19 mouse cellular contexts compared by ENCODE assay signal in the genomic region with DNA sequence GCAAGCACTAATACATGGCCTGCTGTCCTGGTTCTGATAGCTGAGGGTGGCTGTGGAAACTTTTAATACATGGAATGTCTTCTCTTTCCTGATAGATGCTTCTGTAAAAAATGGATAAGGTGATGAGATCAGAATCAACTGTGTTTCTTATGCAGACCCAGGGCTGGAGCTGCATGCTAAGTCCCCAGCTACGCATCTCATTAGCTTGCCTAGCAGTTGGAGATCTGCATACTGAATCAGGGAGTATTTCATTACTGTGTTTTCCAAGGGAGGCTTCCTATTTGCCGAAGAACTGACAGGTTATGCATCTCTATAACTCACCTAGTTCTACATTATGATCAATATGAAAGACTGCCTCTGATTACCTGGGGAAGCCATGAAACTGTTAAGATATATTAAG.
DNase-seq lines count a peak whose midpoint lies in the region; ATAC-seq and TF ChIP-seq lines count a peak whose summit lies in the region.
"Had no signal": no experiment of that assay in that cellular context is flagged by ENCODE, and none has a peak within 500 bp of the region (broad histone marks: within the 10 kb centered on the region; RNA-seq: fewer than 3 reads in every experiment).

No protein-coding gene starts in this region.

- H3K27me3 ChIP-seq in forebrain, embryonic 11.5 days (ENCODE audit: control insufficient read depth, insufficient read depth, low read length), result no peaks in the 10 kb centered on the region
- no peaks in the 10 kb centered on the region for H3K27me3 ChIP-seq in forebrain, embryonic 10.5 days (ENCODE audit: poor library complexity, severe bottlenecking)
- no peaks in the 10 kb centered on the region for H3K27me3 ChIP-seq in forebrain, embryonic 15.5 days
- no peaks in the 10 kb centered on the region for H3K27me3 ChIP-seq in hindbrain, postnatal 0 days (ENCODE audit: insufficient read depth, low read length)
- no peaks in the 10 kb centered on the region for H3K27me3 ChIP-seq in neural tube, embryonic 12.5 days (replicated peaks)
- H3K27me3 ChIP-seq: embryonic facial prominence, embryonic 12.5 days; heart, embryonic 12.5 days; limb, embryonic 15.5 days; stomach, embryonic 15.5 days had no signal

- H3K9ac ChIP-seq in forebrain, embryonic 11.5 days (ENCODE audit: low read length), result no peak overlapping the region
- no peak overlapping the region for H3K9ac ChIP-seq in forebrain, embryonic 15.5 days (replicated peaks)
- H3K9ac ChIP-seq in hindbrain, postnatal 0 days (replicated peaks; ENCODE audit: low read length), result no peak overlapping the region
- no peak overlapping the region for H3K9ac ChIP-seq in neural tube, embryonic 12.5 days
- H3K9ac ChIP-seq: embryonic facial prominence, embryonic 12.5 days; heart, embryonic 12.5 days; limb, embryonic 15.5 days; stomach, embryonic 15.5 days had no signal

- no peak overlapping the region for H3K4me3 ChIP-seq in forebrain, embryonic 11.5 days (ENCODE audit: low read depth, low read length)
- no peak overlapping the region for H3K4me3 ChIP-seq in forebrain, embryonic 10.5 days
- H3K4me3 ChIP-seq in forebrain, embryonic 15.5 days, result no peak overlapping the region
- no peak overlapping the region for H3K4me3 ChIP-seq in hindbrain, postnatal 0 days (ENCODE audit: low read length)
- H3K4me3 ChIP-seq in neural tube, embryonic 12.5 days, result no peak overlapping the region
- H3K4me3 ChIP-seq: embryonic facial prominence, embryonic 12.5 days; heart, embryonic 12.5 days; limb, embryonic 15.5 days; stomach, embryonic 15.5 days had no signal

- no peaks in the 10 kb centered on the region for H3K36me3 ChIP-seq in forebrain, embryonic 11.5 days (ENCODE audit: control insufficient read depth, insufficient read depth, low read length)
- H3K36me3 ChIP-seq in forebrain, embryonic 10.5 days (replicated peaks), result no peaks in the 10 kb centered on the region
- H3K36me3 ChIP-seq in forebrain, embryonic 15.5 days, result no peaks in the 10 kb centered on the region
- H3K36me3 ChIP-seq in hindbrain, postnatal 0 days (ENCODE audit: insufficient read depth, low read length), result no peaks in the 10 kb centered on the region
- no peaks in the 10 kb centered on the region for H3K36me3 ChIP-seq in neural tube, embryonic 12.5 days
- H3K36me3 ChIP-seq: embryonic facial prominence, embryonic 12.5 days; heart, embryonic 12.5 days; limb, embryonic 15.5 days; stomach, embryonic 15.5 days had no signal

- no peak overlapping the region for H3K27ac ChIP-seq in forebrain, embryonic 11.5 days (ENCODE audit: low read depth, low read length)
- H3K27ac ChIP-seq in forebrain, embryonic 10.5 days, result no peak overlapping the region
- H3K27ac ChIP-seq in forebrain, embryonic 15.5 days (replicated peaks), result no peak overlapping the region
- no peak overlapping the region for H3K27ac ChIP-seq in hindbrain, postnatal 0 days
- H3K27ac ChIP-seq in neural tube, embryonic 12.5 days, result no peak overlapping the region
- H3K27ac ChIP-seq: embryonic facial prominence, embryonic 12.5 days; limb, embryonic 15.5 days; stomach, embryonic 15.5 days had no signal

- no peaks in the 10 kb centered on the region for H3K9me3 ChIP-seq in forebrain, embryonic 11.5 days (ENCODE audit: control insufficient read depth, low read length)
- H3K9me3 ChIP-seq in forebrain, embryonic 10.5 days, result no peaks in the 10 kb centered on the region
- no peaks in the 10 kb centered on the region for H3K9me3 ChIP-seq in forebrain, embryonic 15.5 days
- H3K9me3 ChIP-seq in hindbrain, postnatal 0 days (ENCODE audit: low read length), result no peaks in the 10 kb centered on the region
- no peaks in the 10 kb centered on the region for H3K9me3 ChIP-seq in neural tube, embryonic 12.5 days
- H3K9me3 ChIP-seq: embryonic facial prominence, embryonic 12.5 days; heart, embryonic 12.5 days; limb, embryonic 15.5 days; stomach, embryonic 15.5 days had no signal

- ATAC-seq in forebrain, embryonic 11.5 days (replicated peaks; ENCODE audit: low FRiP score), result peak; percentile 83
- peak; percentile 92 for ATAC-seq in forebrain, embryonic 15.5 days (replicated peaks)
- 0 out of 2 replicates have a peak, but pooled peaks have one; percentile 61 for ATAC-seq in hindbrain, postnatal 0 days
- ATAC-seq in neural tube, embryonic 12.5 days (ENCODE audit: low FRiP score, low read depth), result peak; percentile 86

- no peak for TF ChIP-seq CTCF in hindbrain, postnatal 0 days (IDR thresholded peaks at IDR 0.05; ENCODE audit: low read depth)

- H3K4me2 ChIP-seq in forebrain, embryonic 11.5 days (ENCODE audit: low read depth, low read length, severe bottlenecking), result no peak overlapping the region
- no peak overlapping the region for H3K4me2 ChIP-seq in forebrain, embryonic 15.5 days (replicated peaks)
- no peak overlapping the region for H3K4me2 ChIP-seq in hindbrain, postnatal 0 days (ENCODE audit: low read depth, low read length)
- H3K4me2 ChIP-seq in neural tube, embryonic 12.5 days (replicated peaks), result no peak overlapping the region
- H3K4me2 ChIP-seq: embryonic facial prominence, embryonic 12.5 days; heart, embryonic 12.5 days; limb, embryonic 15.5 days; stomach, embryonic 15.5 days had no signal

- WGBS in forebrain, embryonic 11.5 days, result 75% methylated on average over 2 of the region's 2 CpGs
- 84% methylated on average over 2 of the region's 2 CpGs for WGBS in forebrain, embryonic 10.5 days
- 52% methylated on average over 2 of the region's 2 CpGs for WGBS in forebrain, embryonic 15.5 days
- WGBS in hindbrain, postnatal 0 days, result 34% methylated on average over 2 of the region's 2 CpGs
- WGBS in neural tube, embryonic 12.5 days, result 55% methylated on average over 2 of the region's 2 CpGs

- H3K4me1 ChIP-seq in forebrain, embryonic 11.5 days (replicated peaks; ENCODE audit: control insufficient read depth, insufficient read depth, low read length), result no peaks in the 10 kb centered on the region
- H3K4me1 ChIP-seq in forebrain, embryonic 10.5 days, result no peaks in the 10 kb centered on the region
- H3K4me1 ChIP-seq in forebrain, embryonic 15.5 days, result peaks cover 12% of the 10 kb centered on the region; the same call in 1 of the 2 replicates
- no peaks in the 10 kb centered on the region for H3K4me1 ChIP-seq in hindbrain, postnatal 0 days (ENCODE audit: insufficient read depth, low read length)
- no peaks in the 10 kb centered on the region for H3K4me1 ChIP-seq in neural tube, embryonic 12.5 days
- H3K4me1 ChIP-seq: embryonic facial prominence, embryonic 12.5 days; heart, embryonic 12.5 days; limb, embryonic 15.5 days; stomach, embryonic 15.5 days had no signal

- no peak for DNase-seq in forebrain, embryonic 11.5 days (ENCODE audit: low spot score)
- no peak for DNase-seq in forebrain, embryonic 10.5 days (ENCODE audit: extremely low spot score, low spot score)
- DNase-seq in hindbrain, postnatal 0 days (ENCODE audit: low spot score), result peak; percentile 14
- no peak for DNase-seq in lung, postnatal 10 days
- DNase-seq in layer of hippocampus, postnatal 14 days (ENCODE audit: low spot score in 2 of 2), result no peak
- no peak for DNase-seq in retina, postnatal 1 day
- DNase-seq: adrenal gland, adult 2 months; cerebellum, adult 11-12 months; cerebellum, postnatal 36 days; kidney, adult 11 months; kidney, postnatal 14 days; lung, postnatal 36 days; thymus, adult 2 months had no signal
